Mouse (Mus musculus) hindbrain, embryonic 10.5 days (tissue): Measurements from ENCODE around the gene Fam187a. TPM values are rescaled to one million over a fixed set of nuclear protein-coding genes. Genes with fewer than 3 reads are reported as not detected.

Experiments
- DNase-seq: peaks from one replicate; pipeline ENCODE4 v3.0.0-alpha.2; 2017; ENCODE audit warnings: low spot score
- H3K27ac ChIP-seq: fragments of 300-500 bp; sonication (generic); 2 replicates; pipeline ENCODE4 v1.5.1; 2016; ENCODE audit warnings: mild to moderate bottlenecking, moderate library complexity
- H3K27me3 ChIP-seq: fragments of 300-500 bp; sonication (generic); 2 replicates; pipeline ENCODE4 v1.6.1; 2016; ENCODE audit warnings: mild to moderate bottlenecking; ENCODE audit not compliant: poor library complexity, insufficient read depth, severe bottlenecking
- H3K36me3 ChIP-seq: fragments of 300-500 bp; sonication (generic); 2 replicates; pipeline ENCODE4 v1.6.1; 2016; ENCODE audit warnings: mild to moderate bottlenecking, moderate library complexity
- H3K4me1 ChIP-seq: fragments of 300-500 bp; sonication (generic); replicated peaks from 2 replicates; pipeline ENCODE4 v1.6.1; 2016; ENCODE audit warnings: mild to moderate bottlenecking
- H3K4me3 ChIP-seq: fragments of 300-500 bp; sonication (generic); 2 replicates; pipeline ENCODE4 v1.5.1; 2016; ENCODE audit warnings: mild to moderate bottlenecking, moderate library complexity
- H3K9me3 ChIP-seq: fragments of 300-500 bp; sonication (generic); 2 replicates; pipeline ENCODE4 v1.6.1; 2016; ENCODE audit warnings: mild to moderate bottlenecking, moderate library complexity
- WGBS: fragments of 180-500 bp; shearing (Covaris S2); methylation state at CpG from one replicate; pipeline ENCODE4 v1.1.7; 2016; 5-methylcytosine and 5-hydroxymethylcytosine counted together
- polyA plus RNA-seq: library from polyadenylated mRNA; unstranded; fragments of >200 nt; fragmentation: Nextera tagmentation; extraction: Ambion mirVana; gene quantifications from 2 replicates; pipeline ENCODE4 v1.2.1, GENCODE M21; 2016

The Fam187a gene
- not detected in 2 replicates for polyA plus RNA-seq

- WGBS = 66% methylated on average over 10 of the region's 10 CpGs
- H3K4me3 ChIP-seq = no peak within 1 kb of the TSS
- no peaks in the 10 kb centered on the region for H3K9me3 ChIP-seq
- H3K27me3 ChIP-seq = peaks cover 18% of the 10 kb centered on the region
- peaks cover 12% of the 10 kb centered on the region for H3K4me1 ChIP-seq
- no peak for DNase-seq
- no peak within 1 kb of the TSS for H3K27ac ChIP-seq
- no peaks in the 10 kb centered on the region for H3K36me3 ChIP-seq
Observed at GRCm38 (mm10) chr11:102884616-102885219, at the start of gene Fam187a. Fam187a (plus strand) TSS chr11:102885169.

GRCm38 (mm10) chr11:102835549-102835948, 49.4 kb upstream of the Fam187a start, which contains the start of gene Higd1b:
Higd1b (plus strand) TSS chr11:102835849.
- H3K4me1 ChIP-seq = no peaks in the 10 kb centered on the region
- 77% methylated on average over 4 of the region's 4 CpGs for WGBS
- H3K36me3 ChIP-seq = peaks cover 48% of the 10 kb centered on the region

GRCm38 (mm10) chr11:102836146-102836545, 48.8 kb upstream of the Fam187a start:
- no peaks in the 10 kb centered on the region for H3K4me1 ChIP-seq
- H3K9me3 ChIP-seq = no peaks in the 10 kb centered on the region
- H3K27ac ChIP-seq = no peak overlapping the region
- peaks cover 54% of the 10 kb centered on the region for H3K36me3 ChIP-seq
- H3K27me3 ChIP-seq = peaks cover 1% of the 10 kb centered on the region; the same call in 1 of the 2 replicates
- 92% methylated on average over 9 of the region's 9 CpGs for WGBS
- no peak overlapping the region for H3K4me3 ChIP-seq
- no peak for DNase-seq

More at GRCm38 (mm10) chr11:102835549-102835948, 49.4 kb upstream of the Fam187a start, which contains the start of gene Higd1b:
- Histone ChIP-seq H3K4me3 (no peak within 1 kb of the TSS), H3K27ac (no peak within 1 kb of the TSS), H3K9me3 (no peaks in the 10 kb centered on the region), H3K27me3 (peaks cover 3% of the 10 kb centered on the region; the same call in 1 of the 2 replicates)
- DNase-seq = no peak

GRCm38 (mm10) chr11:102837385-102837784, 47.6 kb upstream of the Fam187a start:
- no peak for DNase-seq
- Histone ChIP-seq H3K4me3 (no peak overlapping the region), H3K36me3 (peaks cover 66% of the 10 kb centered on the region), H3K27ac (no peak overlapping the region), H3K9me3 (no peaks in the 10 kb centered on the region), H3K4me1 (no peaks in the 10 kb centered on the region), H3K27me3 (no peaks in the 10 kb centered on the region)
- 88% methylated on average over 1 of the region's 1 CpGs for WGBS

GRCm38 (mm10) chr11:102838126-102838525, 46.8 kb upstream of the Fam187a start:
- H3K27ac ChIP-seq = no peak overlapping the region
- peaks cover 73% of the 10 kb centered on the region for H3K36me3 ChIP-seq
- no peaks in the 10 kb centered on the region for H3K4me1 ChIP-seq
- no peaks in the 10 kb centered on the region for H3K9me3 ChIP-seq
- H3K4me3 ChIP-seq = no peak overlapping the region
- no peaks in the 10 kb centered on the region for H3K27me3 ChIP-seq
- DNase-seq = no peak
- WGBS = 92% methylated on average over 2 of the region's 2 CpGs

- H3K27ac ChIP-seq = no peak overlapping the region
- H3K4me3 ChIP-seq = no peak overlapping the region
- H3K36me3 ChIP-seq = peaks cover 79% of the 10 kb centered on the region
- no peaks in the 10 kb centered on the region for H3K9me3 ChIP-seq
- DNase-seq = no peak
- no peaks in the 10 kb centered on the region for H3K4me1 ChIP-seq
- no peaks in the 10 kb centered on the region for H3K27me3 ChIP-seq
- 91% methylated on average over 9 of the region's 9 CpGs for WGBS
Observed at GRCm38 (mm10) chr11:102838616-102839150, 46.3 kb upstream of the Fam187a start.

- Histone ChIP-seq H3K36me3 (peaks cover 100% of the 10 kb centered on the region), H3K9me3 (no peaks in the 10 kb centered on the region), H3K27me3 (no peaks in the 10 kb centered on the region), H3K4me1 (no peaks in the 10 kb centered on the region), H3K27ac (no peak overlapping the region), H3K4me3 (no peak overlapping the region)
- WGBS = 79% methylated on average over 10 of the region's 10 CpGs
- no peak for DNase-seq
Observed at GRCm38 (mm10) chr11:102845926-102846325, 39.0 kb upstream of the Fam187a start.

GRCm38 (mm10) chr11:102851883-102852282, 33.1 kb upstream of the Fam187a start:
- no peaks in the 10 kb centered on the region for H3K4me1 ChIP-seq
- H3K4me3 ChIP-seq = no peak overlapping the region
- peaks cover 100% of the 10 kb centered on the region for H3K36me3 ChIP-seq
- H3K27me3 ChIP-seq = no peaks in the 10 kb centered on the region
- peak; percentile 55 for DNase-seq
- H3K9me3 ChIP-seq = no peaks in the 10 kb centered on the region
- WGBS = 73% methylated on average over 5 of the region's 5 CpGs
- no peak overlapping the region for H3K27ac ChIP-seq

- Histone ChIP-seq H3K4me1 (no peaks in the 10 kb centered on the region), H3K4me3 (no peak overlapping the region), H3K27me3 (no peaks in the 10 kb centered on the region), H3K27ac (no peak overlapping the region), H3K36me3 (peaks cover 100% of the 10 kb centered on the region), H3K9me3 (no peaks in the 10 kb centered on the region)
- no peak for DNase-seq
Observed at GRCm38 (mm10) chr11:102853760-102854159, 31.2 kb upstream of the Fam187a start.

GRCm38 (mm10) chr11:102855941-102856340, 29.0 kb upstream of the Fam187a start:
- no peak for DNase-seq
- H3K4me3 ChIP-seq = no peak overlapping the region
- H3K27ac ChIP-seq = no peak overlapping the region
- H3K36me3 ChIP-seq = peaks cover 100% of the 10 kb centered on the region
- H3K9me3 ChIP-seq = no peaks in the 10 kb centered on the region
- H3K27me3 ChIP-seq = no peaks in the 10 kb centered on the region
- no peaks in the 10 kb centered on the region for H3K4me1 ChIP-seq
- WGBS = 72% methylated on average over 6 of the region's 6 CpGs

- Histone ChIP-seq H3K27ac (no peak overlapping the region), H3K4me3 (no peak overlapping the region), H3K36me3 (peaks cover 100% of the 10 kb centered on the region), H3K9me3 (no peaks in the 10 kb centered on the region), H3K27me3 (no peaks in the 10 kb centered on the region), H3K4me1 (no peaks in the 10 kb centered on the region)
- WGBS = 84% methylated on average over 11 of the region's 11 CpGs
- DNase-seq = no peak
Observed at GRCm38 (mm10) chr11:102858951-102859350, 26.0 kb upstream of the Fam187a start.

- peaks cover 99% of the 10 kb centered on the region for H3K36me3 ChIP-seq
- H3K4me3 ChIP-seq = no peak overlapping the region
- DNase-seq = no peak
- WGBS = 94% methylated on average over 8 of the region's 8 CpGs
- H3K27me3 ChIP-seq = no peaks in the 10 kb centered on the region
- H3K4me1 ChIP-seq = no peaks in the 10 kb centered on the region
- no peak overlapping the region for H3K27ac ChIP-seq
- no peaks in the 10 kb centered on the region for H3K9me3 ChIP-seq
Observed at GRCm38 (mm10) chr11:102859933-102860332, 25.0 kb upstream of the Fam187a start.

GRCm38 (mm10) chr11:102864272-102864671, 20.7 kb upstream of the Fam187a start:
- peak; percentile 67 for DNase-seq
- Histone ChIP-seq H3K27ac (no peak overlapping the region), H3K9me3 (no peaks in the 10 kb centered on the region), H3K4me3 (no peak overlapping the region), H3K27me3 (no peaks in the 10 kb centered on the region), H3K36me3 (peaks cover 99% of the 10 kb centered on the region), H3K4me1 (no peaks in the 10 kb centered on the region)
- WGBS = 54% methylated on average over 4 of the region's 4 CpGs
